Mouse (Mus musculus) MEL (cell line): Measurements from ENCODE around the gene Ablim1. TPM values are rescaled to one million over a fixed set of nuclear protein-coding genes. Genes with fewer than 3 reads are reported as not detected.

Experiments used
- DNase-seq: peaks from one replicate; pipeline ENCODE4 v3.0.0; 2011; ENCODE audit warnings: low read depth, low spot score
- H3K27ac ChIP-seq: 2 replicates; pipeline ENCODE4 v1.5.1; 2012; ENCODE audit warnings: low read depth, mild to moderate bottlenecking, control low read depth, low read length, moderate library complexity; ENCODE audit not compliant: control insufficient read depth
- H3K27me3 ChIP-seq, 2 experiments: fragments of 150-350 bp in 1 of 2; sonication (generic) in 1 of 2; 2 replicates each; pipeline ENCODE4 v1.6.1; 2012; ENCODE audit warnings: low read length in 2 of 2, mild to moderate bottlenecking in 2 of 2, improper control_type of control experiment in 1 of 2, moderate library complexity in 1 of 2; ENCODE audit not compliant: insufficient read depth in 2 of 2, control insufficient read depth in 1 of 2
- H3K36me3 ChIP-seq, 2 experiments: 2 replicates each; pipeline ENCODE4 v1.6.1; 2012 to 2014; ENCODE audit warnings: low read length in 2 of 2, improper control_type of control experiment in 1 of 2, inconsistent platforms in 1 of 2, mild to moderate bottlenecking in 1 of 2; ENCODE audit not compliant: insufficient read depth in 2 of 2, control insufficient read depth in 1 of 2
- H3K4me1 ChIP-seq, 2 experiments: fragments of 150-350 bp in 1 of 2; sonication (generic) in 1 of 2; 2 replicates each; pipeline ENCODE4 v1.6.1; 2012; ENCODE audit warnings: low read length in 2 of 2, improper control_type of control experiment in 1 of 2, mild to moderate bottlenecking in 1 of 2; ENCODE audit not compliant: insufficient read depth in 2 of 2, control insufficient read depth in 1 of 2
- H3K4me3 ChIP-seq, 2 experiments: fragments of 150-350 bp in 1 of 2; sonication (generic) in 1 of 2; 2 replicates each; pipeline ENCODE4 v1.5.1; 2012; ENCODE audit warnings: low read depth in 2 of 2, low read length in 2 of 2, mild to moderate bottlenecking in 2 of 2, moderate library complexity in 2 of 2, control low read depth in 1 of 2, improper control_type of control experiment in 1 of 2; ENCODE audit not compliant: control insufficient read depth in 1 of 2, insufficient read depth in 1 of 2
- H3K79me2 ChIP-seq: 2 replicates; pipeline ENCODE4 v1.6.1; 2012; ENCODE audit warnings: mild to moderate bottlenecking, low read length, moderate library complexity; ENCODE audit not compliant: control insufficient read depth, poor library complexity, insufficient read depth
- H3K9ac ChIP-seq: 2 replicates; pipeline ENCODE4 v1.6.1; 2012; ENCODE audit warnings: low read depth, mild to moderate bottlenecking, control low read depth, low read length, moderate library complexity; ENCODE audit not compliant: control insufficient read depth, poor library complexity, severe bottlenecking
- H3K9me3 ChIP-seq: fragments of 150-350 bp; sonication (generic); replicated peaks from 2 replicates; pipeline ENCODE4 v1.6.1; 2012; ENCODE audit warnings: mild to moderate bottlenecking, low read length, improper control_type of control experiment, moderate library complexity; ENCODE audit not compliant: insufficient read depth
- BHLHE40 ChIP-seq: IDR thresholded peaks from 2 replicates; pipeline ENCODE4 v1.6.1; 2012; ENCODE audit warnings: low read depth, mild to moderate bottlenecking, inconsistent platforms, low read length, improper control_type of control experiment, borderline replicate concordance
- CHD1 ChIP-seq: IDR thresholded peaks from 2 replicates; pipeline ENCODE4 v1.6.1; 2012; ENCODE audit warnings: low read depth, mild to moderate bottlenecking, inconsistent platforms, low read length, improper control_type of control experiment
- CHD2 ChIP-seq: IDR thresholded peaks from 2 replicates; pipeline ENCODE4 v1.6.1; 2011; ENCODE audit warnings: low read length, improper control_type of control experiment
- CTCF ChIP-seq, 3 experiments: IDR thresholded peaks in 2 of 3; conservative IDR thresholded peaks in 1 of 3; 2 replicates each; pipeline ENCODE4 v1.5.1; 2011 to 2012; ENCODE audit warnings: low read length in 3 of 3, low read depth in 2 of 3, mild to moderate bottlenecking in 2 of 3, improper control_type of control experiment in 1 of 3, inconsistent platforms in 1 of 3, mixed read lengths in 1 of 3, moderate library complexity in 1 of 3; ENCODE audit not compliant: control insufficient read depth in 1 of 3, insufficient read depth in 1 of 3, poor library complexity in 1 of 3, severe bottlenecking in 1 of 3
- ETS1 ChIP-seq: IDR thresholded peaks from 2 replicates; pipeline ENCODE4 v1.6.1; 2012; ENCODE audit warnings: low read depth, mild to moderate bottlenecking, inconsistent platforms, low read length, improper control_type of control experiment, moderate library complexity
- GABPA ChIP-seq: IDR thresholded peaks from 2 replicates; pipeline ENCODE4 v1.6.1; 2012; ENCODE audit warnings: low read depth, mild to moderate bottlenecking, inconsistent platforms, low read length, improper control_type of control experiment, moderate library complexity
- KAT2A ChIP-seq: conservative IDR thresholded peaks from 2 replicates; pipeline ENCODE4 v1.6.1; 2012; ENCODE audit warnings: low read depth, low read length, improper control_type of control experiment, inconsistent platforms
- MAZ ChIP-seq: IDR thresholded peaks from 2 replicates; pipeline ENCODE4 v1.6.1; 2012; ENCODE audit warnings: low read depth, mild to moderate bottlenecking, inconsistent platforms, low read length, improper control_type of control experiment
- NRF1 ChIP-seq: IDR thresholded peaks from 2 replicates; pipeline ENCODE4 v1.6.1; 2014; ENCODE audit warnings: low read depth, mild to moderate bottlenecking, inconsistent platforms, low read length, improper control_type of control experiment, moderate library complexity; ENCODE audit not compliant: poor library complexity, insufficient read depth, severe bottlenecking
- POLR2A ChIP-seq, 2 experiments: IDR thresholded peaks; 2 replicates each; pipeline ENCODE4 v1.6.1; 2011 to 2012; ENCODE audit warnings: low read length in 2 of 2, mild to moderate bottlenecking in 2 of 2, control low read depth in 1 of 2, improper control_type of control experiment in 1 of 2, low read depth in 1 of 2, moderate library complexity in 1 of 2; ENCODE audit not compliant: control insufficient read depth in 1 of 2, insufficient read depth in 1 of 2, poor library complexity in 1 of 2
- POLR2AphosphoS2 ChIP-seq: IDR thresholded peaks from 2 replicates; pipeline ENCODE4 v1.6.1; 2011; ENCODE audit warnings: low read length, improper control_type of control experiment
- POLR2AphosphoS5 ChIP-seq: IDR thresholded peaks from 2 replicates; pipeline ENCODE4 v1.6.1; 2012; ENCODE audit warnings: low read depth, borderline replicate concordance, mild to moderate bottlenecking, inconsistent platforms, low read length, moderate library complexity, mixed read lengths
- RCOR1 ChIP-seq: IDR thresholded peaks from 2 replicates; pipeline ENCODE4 v1.6.1; 2012; ENCODE audit warnings: low read depth, mild to moderate bottlenecking, inconsistent platforms, low read length, improper control_type of control experiment
- SMC3 ChIP-seq: IDR thresholded peaks from 2 replicates; pipeline ENCODE4 v1.6.1; 2011; ENCODE audit warnings: low read depth, low read length, improper control_type of control experiment
- USF1 ChIP-seq: IDR thresholded peaks from 2 replicates; pipeline ENCODE4 v1.6.1; 2014; ENCODE audit warnings: low read depth, mild to moderate bottlenecking, inconsistent platforms, low read length, improper control_type of control experiment, moderate library complexity
- ZC3H11A ChIP-seq: IDR thresholded peaks from 2 replicates; pipeline ENCODE4 v1.6.1; 2012; ENCODE audit warnings: low read depth, mild to moderate bottlenecking, inconsistent platforms, low read length, improper control_type of control experiment
- ZNF384 ChIP-seq: IDR thresholded peaks from 2 replicates; pipeline ENCODE4 v1.6.1; 2012; ENCODE audit warnings: low read depth, mild to moderate bottlenecking, inconsistent platforms, low read length, improper control_type of control experiment
- polyA plus RNA-seq, 2 experiments: library from polyadenylated mRNA; stranded (reverse) in 1 of 2; unstranded in 1 of 2; fragments of >175 nt in 1 of 2; fragments of >200 nt in 1 of 2; gene quantifications; 2 replicates each; pipeline versions ENCODE4 v1.2.1 to v1.2.4; 2012; ENCODE audit warnings: low replicate concordance in 2 of 2, low read depth in 1 of 2; ENCODE audit not compliant: insufficient read length in 2 of 2, insufficient read depth in 1 of 2, missing spikeins in 1 of 2
- total RNA-seq: library from RNA; depleted of rRNA; stranded (reverse); fragments of 300-350 nt; gene quantifications from 2 replicates; pipeline ENCODE4 v1.2.3, GENCODE M21; 2012

Gene Ablim1
- total and polyA plus RNA-seq, 3 experiments: not detected

DNA sequence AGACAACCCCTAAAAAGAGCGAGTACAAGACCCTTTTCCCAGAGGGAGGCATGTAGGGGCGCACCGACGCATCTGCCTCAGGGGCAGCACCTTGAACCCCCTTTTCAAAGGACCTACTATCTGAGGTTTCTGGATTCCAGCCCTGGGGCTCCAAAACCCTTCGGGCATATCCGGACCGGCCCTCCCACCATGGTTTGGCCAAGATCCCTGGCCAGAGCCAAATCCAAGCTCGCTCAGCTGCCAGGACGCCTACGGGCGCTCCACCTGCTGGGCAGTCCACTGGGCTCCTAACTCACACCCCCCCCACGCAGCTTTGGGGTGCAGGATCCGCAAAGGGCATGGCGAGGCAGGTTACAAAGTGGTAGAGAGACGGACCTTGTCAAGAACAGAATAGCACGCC lies 307.4 kb downstream of the Ablim1 start (continued):
- TF ChIP-seq CTCF (IDR thresholded peaks at IDR 0.05 in 2 of 3, conservative IDR thresholded peaks at IDR 0.05 in 1 of 3; ENCODE audit: control insufficient read depth in 1 of 3, insufficient read depth in 1 of 3, low read depth in 2 of 3, low read length in 3 of 3, poor library complexity in 1 of 3, severe bottlenecking in 1 of 3): no peak
- TF ChIP-seq, all 39 proteins: peak for 0

- H3K27me3 ChIP-seq: no peaks in the 10 kb centered on the region; a peak in 1 of 4 replicates
- H3K4me3 ChIP-seq: no peak overlapping the region
- TF ChIP-seq SMC3 (no peak), USF1 (no peak), ETS1 (no peak), NRF1 (no peak), ZNF384 (no peak), MAZ (no peak), POLR2AphosphoS5 (no peak), CHD1 (no peak), KAT2A (no peak), GABPA (no peak), BHLHE40 (no peak), RCOR1 (no peak), CHD2 (no peak)
These were observed 307.9 kb downstream of the Ablim1 start for GRCm38 (mm10) chr19:57006841-57007240.

GRCm38 (mm10) chr19:57005062-57005461 lies 309.7 kb downstream of the Ablim1 start:
- Histone ChIP-seq H3K9ac (no peak overlapping the region), H3K9me3 (no peaks in the 10 kb centered on the region), H3K36me3 (no peaks in the 10 kb centered on the region), H3K27me3 (no peaks in the 10 kb centered on the region; a peak in 1 of 4 replicates), H3K27ac (no peak overlapping the region), H3K79me2 (no peaks in the 10 kb centered on the region), H3K4me3 (no peak overlapping the region), H3K4me1 (no peaks in the 10 kb centered on the region)
- TF ChIP-seq ZC3H11A: no peak
- TF ChIP-seq POLR2A (IDR thresholded peaks at IDR 0.05; ENCODE audit: control insufficient read depth in 1 of 2, insufficient read depth in 1 of 2, low read depth in 1 of 2, low read length in 2 of 2, poor library complexity in 1 of 2): no peak
- TF ChIP-seq POLR2AphosphoS2: no peak
- DNase-seq: no peak

More at GRCm38 (mm10) chr19:57006841-57007240, 307.9 kb downstream of the Ablim1 start:
- no peak for DNase-seq
- Histone ChIP-seq H3K4me1 (no peaks in the 10 kb centered on the region), H3K36me3 (no peaks in the 10 kb centered on the region), H3K27ac (no peak overlapping the region), H3K9ac (no peak overlapping the region), H3K79me2 (no peaks in the 10 kb centered on the region), H3K9me3 (no peaks in the 10 kb centered on the region)
